25 mouse cellular contexts compared by ENCODE assay signal in the genomic region with DNA sequence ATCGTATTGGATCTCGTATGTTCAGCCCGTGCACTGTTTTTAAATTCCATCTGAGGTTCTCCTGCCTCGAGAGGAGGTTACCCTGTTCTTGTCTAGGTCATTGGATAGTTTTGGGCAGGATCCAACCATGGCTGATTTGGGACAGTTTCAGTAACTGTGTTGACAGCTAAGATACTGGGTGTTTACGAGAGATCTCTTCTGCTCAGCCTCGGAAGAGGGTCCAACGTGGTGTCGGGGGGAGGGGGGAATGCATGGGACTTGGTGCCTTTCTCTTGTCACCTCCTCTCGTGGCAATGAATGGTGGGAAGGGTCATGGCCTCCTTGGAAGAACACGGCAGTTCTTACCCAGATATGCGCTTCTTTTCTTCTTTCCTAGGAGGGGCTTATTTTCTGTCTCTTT.
"Had no signal": no experiment of that assay in that cellular context is flagged by ENCODE, and none has a peak within 500 bp of the region (broad histone marks: within the 10 kb centered on the region; RNA-seq: fewer than 3 reads in every experiment).

No protein-coding gene starts in this region.

- H3K27me3 ChIP-seq: heart, embryonic 13.5 days; heart, embryonic 15.5 days; hindbrain, embryonic 15.5 days; kidney, embryonic 15.5 days; limb, embryonic 13.5 days had no signal

- H3K36me3 ChIP-seq: heart, embryonic 15.5 days; hindbrain, embryonic 13.5 days; hindbrain, embryonic 15.5 days; kidney, embryonic 15.5 days had no signal

- H3K9me3 ChIP-seq: heart, embryonic 13.5 days; heart, embryonic 15.5 days; hindbrain, embryonic 13.5 days; hindbrain, embryonic 15.5 days; kidney, embryonic 15.5 days; limb, embryonic 13.5 days had no signal

- H3K9ac ChIP-seq: forebrain, postnatal 0 days; heart, embryonic 13.5 days; heart, embryonic 15.5 days; hindbrain, embryonic 13.5 days; hindbrain, embryonic 15.5 days; kidney, embryonic 15.5 days; limb, embryonic 13.5 days had no signal

- H3K4me2 ChIP-seq: heart, embryonic 11.5 days; heart, embryonic 13.5 days; heart, embryonic 15.5 days; hindbrain, embryonic 13.5 days; hindbrain, embryonic 15.5 days; kidney, embryonic 15.5 days; limb, embryonic 13.5 days had no signal

- ATAC-seq: forebrain, postnatal 0 days; hindbrain, postnatal 0 days; intestine, embryonic 16.5 days had no signal

- DNase-seq: forebrain, postnatal 0 days; gastrocnemius, postnatal 14 days; gastrocnemius, postnatal 36 days; heart, adult 11 months; heart, adult 2 months; heart, postnatal 14 days; heart, postnatal 36 days; kidney, adult 11 months; kidney, adult 2 months; kidney, adult 9 months; kidney, postnatal 14 days; kidney, postnatal 36 days; layer of hippocampus, adult 9-11 months; layer of hippocampus, postnatal 36 days; left cerebral cortex, postnatal 4 days had no signal

- H3K27ac ChIP-seq: heart, adult 2 months; heart, embryonic 13.5 days; heart, embryonic 15.5 days; hindbrain, embryonic 13.5 days; hindbrain, embryonic 15.5 days; hindbrain, postnatal 0 days; kidney, embryonic 15.5 days; kidney, postnatal 0 days; limb, embryonic 13.5 days had no signal

- H3K4me1 ChIP-seq: heart, embryonic 13.5 days; heart, embryonic 15.5 days had no signal

- H3K4me3 ChIP-seq: heart, adult 2 months; heart, embryonic 13.5 days; heart, embryonic 15.5 days; hindbrain, embryonic 13.5 days; hindbrain, embryonic 15.5 days; kidney, embryonic 15.5 days; limb, embryonic 13.5 days had no signal
